Mouse (Mus musculus): ENCODE data around the gene Neurod1. TPM values are rescaled to one million over a fixed set of nuclear protein-coding genes. Genes with fewer than 3 reads are reported as not detected.

Neurod1 gene
- not detected for total RNA-seq (2021)
- long read RNA-seq, experiment 1 = 0 reads
- long read RNA-seq, experiment 2 = 0 reads

DNA sequence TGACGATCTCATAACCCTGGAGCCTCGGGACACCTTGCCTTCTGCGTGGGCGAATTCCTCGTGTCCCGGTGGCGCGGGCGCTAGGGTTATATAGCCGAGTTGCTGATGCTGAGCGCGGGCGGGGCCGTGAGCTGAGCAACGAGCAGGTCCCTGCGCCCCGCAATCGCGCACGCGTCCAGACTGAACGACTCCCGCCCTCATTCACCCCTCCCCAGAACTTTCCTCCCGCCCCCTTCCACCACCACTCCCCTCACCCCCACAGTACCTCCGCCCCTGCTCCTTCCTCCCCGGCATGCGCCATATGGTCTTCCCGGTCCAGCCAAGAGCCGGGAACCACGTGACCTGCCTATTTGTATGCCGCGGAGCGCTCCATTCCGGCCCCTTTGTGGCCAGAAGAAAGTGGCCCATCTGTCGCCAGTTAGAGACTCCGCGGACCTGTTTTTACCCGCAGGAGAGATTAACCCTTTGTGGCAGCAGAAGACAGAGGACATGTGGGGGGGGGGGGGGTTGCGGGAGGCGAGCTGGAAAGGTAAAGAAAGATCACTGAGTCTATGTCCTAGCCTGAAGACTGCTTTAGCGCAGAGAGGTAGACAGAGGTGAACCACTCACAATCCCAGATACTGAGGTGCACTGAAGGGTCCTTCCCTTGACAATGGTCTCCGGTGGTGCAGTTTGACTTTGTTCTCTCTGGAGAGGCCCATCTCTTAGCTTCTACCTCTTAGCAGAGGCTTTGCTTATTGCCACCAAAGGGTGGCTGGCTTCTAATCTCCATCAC lies at the start of gene Neurod1, which contains the start of gene Cerkl:
Gene Neurod1, minus strand, starts transcription at position 177 of the 775 bp plus-strand sequence.
Gene Cerkl, minus strand, starts transcription at position 211 of the 775 bp plus-strand sequence.
- DNase-seq = no peak

DNA sequence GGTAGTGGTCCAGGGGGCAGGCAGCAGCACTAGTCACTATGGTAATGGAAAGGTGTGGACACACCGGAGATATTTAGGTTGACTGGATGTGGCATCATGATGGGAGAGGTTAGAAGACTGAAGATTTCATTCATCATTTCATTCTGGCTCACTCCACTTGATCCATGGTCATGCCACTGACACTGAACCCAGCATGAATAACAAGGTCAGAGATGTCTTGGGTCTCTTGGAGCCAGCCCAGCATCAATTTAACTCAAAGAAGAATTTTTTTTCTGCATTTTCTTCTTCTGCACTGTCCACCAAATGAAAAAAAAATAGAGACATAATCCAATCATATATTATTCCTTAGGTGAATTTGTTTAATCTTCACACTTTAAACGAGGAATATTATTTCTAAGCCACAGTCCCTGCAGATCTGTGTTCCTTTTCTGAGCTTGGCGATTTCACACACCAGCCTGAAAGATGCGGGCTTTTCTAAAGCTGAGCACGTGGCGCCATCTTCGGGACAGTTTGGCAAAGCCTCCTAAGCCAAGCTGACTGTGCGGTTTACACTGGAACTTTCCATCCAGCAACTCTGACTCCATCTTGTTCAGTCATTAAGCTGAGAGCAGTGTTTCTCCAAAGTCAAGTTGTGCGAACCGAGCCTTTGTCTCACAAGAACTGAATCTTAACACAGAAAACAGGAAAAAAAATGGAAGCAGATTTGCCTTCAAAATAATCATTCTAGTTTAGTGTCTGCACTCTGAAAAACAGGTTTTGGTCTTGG lies 42.6 kb upstream of the Neurod1 start:
- peak; percentile 53 to 78 for DNase-seq

DNA sequence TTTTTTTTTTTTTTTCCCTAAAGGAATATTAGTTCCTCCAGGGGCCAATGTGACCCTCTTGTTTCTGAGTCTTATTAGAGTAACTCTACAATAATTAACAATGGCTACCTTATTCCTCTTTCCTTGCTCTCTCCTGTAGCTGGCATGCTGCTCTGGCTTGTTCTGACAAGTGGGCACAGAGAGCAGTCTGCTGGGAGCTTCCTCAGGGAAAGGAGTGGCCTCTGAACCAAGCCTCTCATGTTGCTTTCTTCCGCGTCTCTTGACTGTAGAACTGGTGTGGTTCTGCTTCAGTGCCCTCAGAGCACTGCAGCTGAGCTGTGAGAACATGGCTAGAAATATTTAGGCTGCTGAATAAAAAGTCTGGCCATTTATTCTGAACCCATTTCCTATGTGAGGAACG lies 28.6 kb upstream of the Neurod1 start:
- no peak for DNase-seq

DNA sequence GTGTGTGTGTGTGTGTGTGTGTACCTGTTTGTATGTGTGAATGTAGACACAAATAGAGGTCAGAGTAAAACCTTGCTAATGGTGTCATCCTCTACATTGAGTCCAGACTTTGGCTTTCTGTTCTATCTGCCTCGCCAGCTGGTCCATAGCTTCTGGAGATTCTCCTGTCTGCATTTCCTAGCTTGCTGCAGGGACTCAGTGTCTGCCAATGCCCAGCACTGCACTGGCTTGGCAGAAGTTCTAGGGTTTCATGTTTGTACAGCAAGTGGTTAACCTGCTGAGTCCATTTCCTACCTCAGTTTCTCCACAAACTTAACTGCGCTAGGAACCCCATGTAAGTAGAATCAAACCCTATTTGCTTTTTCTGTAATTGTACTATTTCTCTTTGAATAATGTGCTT lies 26.0 kb upstream of the Neurod1 start:
- DNase-seq = no peak

DNA sequence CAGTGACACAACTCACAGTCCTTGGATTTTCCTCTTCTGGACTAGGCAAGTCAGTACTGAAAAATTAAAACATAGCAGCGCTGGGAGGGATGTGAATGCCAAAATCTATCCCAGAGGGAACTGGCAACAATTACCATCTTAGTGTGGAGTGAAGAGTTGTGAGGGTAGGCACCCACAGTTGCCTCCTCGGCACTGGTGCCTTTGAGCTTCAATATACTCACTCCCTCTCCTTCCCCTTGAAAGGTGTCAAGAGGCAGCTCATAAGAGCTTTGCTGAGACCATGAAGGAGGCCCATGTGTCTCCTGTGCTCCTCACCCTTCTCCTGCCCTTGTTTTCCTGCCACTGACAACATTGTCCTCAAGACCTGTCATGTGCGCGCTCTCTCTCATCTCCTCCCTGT lies 5.9 kb upstream of the Neurod1 start:
- no peak for DNase-seq

DNA sequence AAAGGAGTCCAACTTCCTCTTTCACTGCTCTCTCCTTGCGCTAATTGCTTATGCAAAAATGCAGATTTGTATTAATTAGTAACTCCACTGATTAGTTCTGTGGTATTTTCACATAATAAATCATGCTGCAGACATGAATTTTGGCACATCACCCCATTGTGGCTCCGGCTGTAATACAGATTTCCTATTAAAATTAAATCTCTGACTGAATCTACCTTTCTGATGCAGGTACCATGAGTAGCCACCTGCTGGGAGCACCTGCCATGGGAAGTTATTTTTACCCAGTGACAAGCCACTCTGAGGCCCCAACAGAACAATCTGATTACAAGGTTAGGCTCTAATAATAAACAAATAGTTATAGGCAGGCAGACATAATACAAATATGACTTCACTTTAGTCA lies 5.3 kb upstream of the Neurod1 start:
- DNase-seq = no peak

DNA sequence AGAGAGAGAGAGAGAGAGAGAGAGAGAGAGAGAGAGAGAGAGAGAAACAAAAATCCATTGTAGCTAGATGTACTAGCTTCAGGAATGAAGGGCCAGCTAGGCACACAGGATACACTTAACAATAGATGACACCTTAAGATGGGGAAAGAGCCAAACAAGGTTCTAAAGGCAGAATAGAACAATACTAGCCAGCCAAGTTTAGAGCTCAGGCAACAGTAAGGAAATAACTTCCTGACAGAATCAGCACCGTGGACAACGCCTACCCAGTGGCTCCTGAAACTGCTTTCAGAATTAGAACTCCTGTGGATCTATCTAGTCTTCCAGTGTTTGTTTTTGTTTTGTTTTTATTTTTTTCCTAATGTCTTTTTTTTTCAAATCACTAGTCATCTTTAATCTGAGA lies 4.0 kb upstream of the Neurod1 start:
- DNase-seq = peak in 1 of 2 experiments; percentile 8

DNA sequence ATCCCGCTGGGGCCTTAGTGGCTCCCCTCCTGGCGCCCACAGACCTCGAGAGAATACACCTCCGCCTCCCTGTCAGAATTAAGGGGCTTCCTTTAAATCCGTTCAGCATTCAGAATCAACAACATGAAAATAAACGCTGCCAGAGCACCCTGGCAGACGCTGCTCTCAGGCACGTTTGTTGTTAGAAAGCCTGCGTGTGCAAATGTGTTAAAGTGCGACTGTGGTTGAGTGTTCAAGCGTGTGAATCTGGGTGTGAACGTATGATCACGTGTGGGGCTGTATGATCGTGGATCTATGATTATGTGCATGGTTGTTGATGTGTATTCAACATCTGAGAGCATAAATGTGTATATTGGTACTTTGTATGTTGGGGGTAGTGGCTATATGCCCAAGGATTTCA lies 3.6 kb upstream of the Neurod1 start:
- DNase-seq = no peak

DNA sequence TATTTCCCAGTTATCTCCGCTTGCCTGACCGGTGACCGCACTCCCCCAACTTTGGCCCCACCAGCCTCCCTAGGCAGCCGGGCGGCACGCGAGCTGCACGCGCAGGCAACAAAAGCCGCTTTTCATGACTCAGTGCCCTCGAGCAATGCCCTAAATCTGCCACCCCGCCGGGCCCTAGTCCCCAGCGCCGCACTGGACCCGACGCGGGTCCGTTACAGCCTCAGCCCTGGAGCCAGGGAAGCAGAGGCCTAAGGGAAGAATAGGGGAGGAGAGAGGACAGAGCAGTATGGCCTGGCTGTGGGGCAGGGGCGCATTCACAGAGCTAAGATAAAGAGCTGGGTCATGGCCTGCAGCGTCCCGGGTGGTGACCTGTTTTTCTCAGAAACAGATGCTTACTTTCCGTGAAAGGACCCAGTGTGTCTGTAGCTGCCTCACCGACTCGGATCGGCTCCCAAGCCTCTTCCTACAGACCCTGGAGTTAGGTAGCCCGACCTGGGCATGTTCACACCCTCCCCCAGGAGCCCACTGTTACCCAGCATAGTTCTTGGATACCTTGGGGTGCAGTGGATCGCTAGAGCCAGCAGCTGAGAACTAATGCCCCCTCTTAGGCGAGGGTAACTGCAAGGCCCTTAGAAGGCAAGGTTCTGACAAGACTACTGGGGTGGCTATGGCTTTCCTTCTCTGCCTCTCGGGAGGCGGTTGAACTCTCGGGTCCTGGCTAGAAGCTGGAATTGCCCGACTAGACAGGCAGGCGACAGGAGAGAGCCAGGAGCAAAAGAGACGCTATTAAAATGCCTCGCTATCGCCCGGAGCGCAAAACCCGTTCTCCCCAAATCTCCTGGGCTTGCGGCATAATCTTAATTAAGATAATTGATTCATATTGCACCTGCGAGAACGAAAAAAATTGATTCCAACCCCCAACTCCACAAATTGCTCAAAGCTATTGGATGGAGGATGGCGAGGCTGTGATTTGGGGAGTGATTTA lies 2.8 kb upstream of the Neurod1 start:
- DNase-seq = no peak

DNA sequence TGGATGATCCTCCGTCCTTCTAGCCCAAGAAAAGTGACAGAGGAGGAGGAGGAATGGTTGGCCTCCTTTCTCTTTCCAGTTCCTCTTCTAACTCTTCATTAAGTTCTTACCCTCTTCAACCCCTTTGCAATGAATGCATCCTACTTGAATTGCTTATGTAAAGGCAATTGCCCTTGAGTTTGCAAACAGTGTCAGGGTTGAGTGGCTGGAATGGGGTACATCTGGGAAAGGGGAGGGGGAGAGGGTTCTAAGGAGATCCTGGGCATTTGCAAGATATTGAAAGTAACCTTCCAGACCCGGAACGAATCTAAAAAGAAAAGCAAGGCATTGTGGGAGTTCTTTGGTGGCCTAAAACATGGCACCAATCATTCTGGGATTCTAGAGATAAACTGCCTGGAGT lies 1.4 kb upstream of the Neurod1 start:
- no peak for DNase-seq

DNA sequence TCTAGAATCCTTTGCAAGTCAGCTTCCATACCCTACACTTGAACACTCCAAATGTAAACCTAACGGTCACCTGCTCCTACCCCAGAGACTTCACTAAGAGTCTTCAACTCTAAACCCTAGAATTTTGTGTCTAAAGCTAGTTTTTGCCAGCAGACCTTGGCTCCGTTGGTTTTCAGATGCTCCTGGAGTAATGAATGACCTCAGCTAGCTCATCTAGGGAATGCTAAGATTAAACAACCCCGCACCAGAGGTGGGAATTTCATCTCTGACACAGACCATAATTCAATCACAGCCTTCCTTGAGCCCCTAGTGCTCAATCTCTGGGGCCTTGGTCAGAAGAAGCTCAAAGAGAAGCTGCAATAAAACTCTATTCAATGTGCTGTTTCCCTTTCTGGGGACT lies 883 bp upstream of the Neurod1 start:
- DNase-seq = no peak

DNA sequence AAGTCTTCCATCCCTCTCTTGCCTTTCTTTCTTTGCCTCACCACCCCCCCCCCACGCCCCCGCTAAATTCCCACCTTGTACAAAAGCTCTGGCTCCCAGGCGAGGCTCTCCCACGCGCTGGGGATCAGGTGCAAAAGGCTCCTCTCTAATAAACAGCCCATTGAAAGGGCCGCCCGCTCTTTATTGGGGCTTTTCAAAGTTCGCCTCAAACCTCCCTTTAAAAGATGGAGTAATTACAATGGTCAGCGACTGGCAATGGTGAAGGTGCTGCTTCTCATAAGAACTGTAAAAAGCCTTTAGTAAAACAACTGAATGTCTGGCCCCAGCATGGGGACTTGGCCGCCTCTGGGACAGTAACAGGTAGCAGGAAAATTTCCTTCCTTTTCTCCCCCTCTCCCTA lies 905 bp downstream of the Neurod1 start:
- no peak for DNase-seq

DNA sequence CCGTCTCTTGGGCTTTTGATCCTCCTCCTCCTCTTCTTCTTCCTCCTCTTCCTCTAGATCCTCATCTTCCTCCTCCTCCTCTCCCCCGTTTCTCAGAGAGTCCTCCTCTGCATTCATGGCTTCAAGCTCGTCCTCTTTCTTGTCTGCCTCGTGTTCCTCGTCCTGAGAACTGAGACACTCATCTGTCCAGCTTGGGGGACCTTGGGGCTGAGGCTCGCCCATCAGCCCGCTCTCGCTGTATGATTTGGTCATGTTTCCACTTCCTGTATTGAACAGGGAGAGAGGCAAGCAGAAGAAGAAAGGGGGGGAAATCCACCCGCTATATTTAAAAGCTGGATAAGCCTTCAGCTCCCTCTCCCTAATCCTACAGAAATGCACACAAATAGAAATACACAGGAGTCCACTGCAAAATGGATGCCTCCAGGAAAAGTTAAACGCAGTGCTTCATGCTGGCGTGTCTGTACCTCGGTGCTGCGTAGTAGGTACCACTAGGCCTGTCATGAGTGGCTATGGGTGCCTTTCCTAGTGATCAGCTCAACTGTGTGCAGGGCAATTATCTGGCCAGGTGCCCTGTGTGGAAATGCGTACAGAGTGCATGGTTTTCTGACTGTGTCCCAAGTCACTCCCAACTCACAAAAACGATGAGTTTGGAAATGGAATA lies 1.6 kb downstream of the Neurod1 start:
- no peak for DNase-seq

DNA sequence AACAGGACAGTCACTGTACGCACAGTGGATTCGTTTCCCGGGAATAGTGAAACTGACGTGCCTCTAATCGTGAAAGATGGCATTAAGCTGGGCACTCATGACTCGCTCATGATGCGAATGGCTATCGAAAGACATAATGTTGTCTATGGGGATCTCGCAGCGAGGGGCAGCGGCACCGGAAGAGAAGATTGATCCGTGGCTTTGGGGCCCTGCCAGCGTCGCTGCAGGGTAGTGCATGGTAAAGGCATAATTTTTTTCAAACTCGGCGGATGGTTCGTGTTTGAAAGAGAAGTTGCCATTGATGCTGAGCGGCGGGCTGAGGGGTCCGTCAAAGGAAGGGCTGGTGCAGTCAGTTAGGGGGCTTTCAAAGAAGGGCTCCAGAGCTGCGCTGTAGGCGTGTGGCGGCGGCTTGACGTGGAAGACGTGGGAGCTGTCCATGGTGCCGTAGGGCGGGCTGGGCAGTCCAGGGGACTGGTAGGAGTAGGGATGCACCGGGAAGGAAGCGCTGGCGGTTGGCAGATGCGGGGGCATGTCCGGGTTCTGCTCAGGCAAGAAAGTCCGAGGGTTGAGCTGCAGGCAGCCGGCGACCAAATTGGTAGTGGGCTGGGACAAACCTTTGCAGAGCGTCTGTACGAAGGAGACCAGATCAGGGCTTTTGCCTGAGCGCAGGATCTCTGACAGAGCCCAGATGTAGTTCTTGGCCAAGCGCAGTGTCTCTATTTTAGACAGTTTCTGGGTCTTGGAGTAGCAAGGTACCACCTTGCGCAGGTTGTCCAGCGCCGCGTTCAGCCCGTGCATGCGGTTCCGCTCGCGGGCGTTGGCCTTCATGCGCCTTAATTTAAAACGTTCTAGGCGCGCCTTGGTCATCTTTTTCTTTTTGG lies 2.4 kb downstream of the Neurod1 start:
- DNase-seq = peak; percentile 50 to 81

DNA sequence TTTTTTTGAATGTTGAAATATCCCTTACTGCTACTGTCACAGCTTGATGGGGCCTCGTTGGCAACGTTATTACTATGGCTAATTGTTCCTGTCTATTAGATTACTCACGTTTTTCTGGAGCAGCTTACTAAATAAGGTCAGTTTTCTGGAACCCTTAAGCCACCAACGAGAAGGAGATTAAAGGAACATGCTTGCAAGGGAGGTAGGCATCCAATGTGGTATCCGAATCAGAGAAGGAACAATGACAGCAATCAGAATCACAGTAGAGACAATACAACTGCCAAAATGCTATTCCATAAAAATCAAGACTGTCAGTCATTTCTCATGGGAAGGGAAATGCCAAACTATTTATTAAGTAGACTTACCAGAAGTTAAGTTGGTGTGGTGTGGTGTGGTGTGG lies 5.1 kb downstream of the Neurod1 start:
- no peak for DNase-seq

DNA sequence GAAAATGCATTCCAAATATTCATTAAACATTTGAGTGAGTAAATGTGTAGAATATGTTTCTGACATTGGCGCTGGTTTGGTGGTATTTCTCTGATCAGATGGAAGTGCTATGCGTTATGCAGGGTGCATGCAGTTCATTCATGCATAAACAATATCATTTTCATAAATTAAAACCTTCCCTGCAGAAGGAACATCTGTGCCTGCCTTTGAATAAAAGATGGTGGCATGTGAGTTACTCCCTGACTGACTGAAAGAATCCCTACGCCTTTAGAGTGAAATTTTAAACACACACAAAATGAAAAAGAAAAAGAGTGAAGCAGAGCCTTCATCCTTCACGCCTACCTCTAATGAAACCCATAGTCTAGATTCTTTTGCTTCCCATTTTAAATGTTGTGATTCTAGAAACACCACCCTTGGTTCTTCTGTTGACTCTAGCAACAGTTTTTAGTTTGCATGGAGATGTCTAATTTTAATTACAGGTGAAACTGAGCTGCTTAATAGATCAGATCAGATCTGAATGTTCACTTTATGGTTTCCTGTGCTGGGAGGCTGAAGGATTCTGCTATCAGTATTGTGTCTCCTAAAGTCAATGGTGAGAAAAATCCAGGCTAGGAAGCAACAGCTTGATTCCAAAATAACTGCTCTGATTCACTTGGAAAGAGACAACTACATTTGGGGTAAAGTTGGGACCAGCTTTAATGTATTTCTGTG lies 5.7 kb downstream of the Neurod1 start:
- DNase-seq = no peak

DNA sequence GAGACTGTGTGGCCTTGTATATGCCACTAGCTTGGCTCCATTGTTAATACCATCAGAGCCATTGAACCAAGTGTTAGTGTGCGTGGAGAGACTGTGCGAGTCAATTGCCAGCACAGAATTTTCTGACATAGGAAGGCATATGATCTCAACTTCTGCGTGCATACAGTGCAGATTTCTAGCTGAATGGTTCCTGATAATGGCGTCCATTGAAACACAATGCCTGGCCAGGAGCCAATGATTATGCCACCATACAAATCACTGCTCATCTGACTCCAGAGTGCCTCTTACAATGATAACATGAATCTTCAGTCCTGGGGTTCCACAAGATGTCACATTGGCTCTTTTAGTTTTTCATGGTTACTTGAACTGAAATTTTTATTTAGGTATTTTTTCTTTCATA lies 7.2 kb downstream of the Neurod1 start:
- no peak for DNase-seq

DNA sequence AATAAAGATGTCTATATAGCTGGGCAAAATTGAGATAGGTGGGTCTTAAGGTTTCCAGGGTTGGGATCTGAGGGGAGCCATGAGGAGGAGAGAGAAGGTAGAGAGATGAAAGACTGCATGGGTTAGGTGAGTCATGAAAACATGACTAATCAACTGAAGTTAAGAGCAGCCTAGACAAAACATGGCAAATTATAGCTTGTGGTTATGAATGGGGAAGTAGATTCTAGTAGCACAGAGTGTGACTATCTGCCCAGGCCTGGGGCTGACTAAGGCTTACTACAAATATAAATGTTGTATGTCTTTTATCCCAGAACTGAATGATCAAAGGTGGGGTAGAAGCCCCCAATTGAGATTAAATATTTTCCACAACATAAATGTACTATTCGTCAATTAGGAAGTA lies 9.4 kb downstream of the Neurod1 start:
- DNase-seq = no peak

DNA sequence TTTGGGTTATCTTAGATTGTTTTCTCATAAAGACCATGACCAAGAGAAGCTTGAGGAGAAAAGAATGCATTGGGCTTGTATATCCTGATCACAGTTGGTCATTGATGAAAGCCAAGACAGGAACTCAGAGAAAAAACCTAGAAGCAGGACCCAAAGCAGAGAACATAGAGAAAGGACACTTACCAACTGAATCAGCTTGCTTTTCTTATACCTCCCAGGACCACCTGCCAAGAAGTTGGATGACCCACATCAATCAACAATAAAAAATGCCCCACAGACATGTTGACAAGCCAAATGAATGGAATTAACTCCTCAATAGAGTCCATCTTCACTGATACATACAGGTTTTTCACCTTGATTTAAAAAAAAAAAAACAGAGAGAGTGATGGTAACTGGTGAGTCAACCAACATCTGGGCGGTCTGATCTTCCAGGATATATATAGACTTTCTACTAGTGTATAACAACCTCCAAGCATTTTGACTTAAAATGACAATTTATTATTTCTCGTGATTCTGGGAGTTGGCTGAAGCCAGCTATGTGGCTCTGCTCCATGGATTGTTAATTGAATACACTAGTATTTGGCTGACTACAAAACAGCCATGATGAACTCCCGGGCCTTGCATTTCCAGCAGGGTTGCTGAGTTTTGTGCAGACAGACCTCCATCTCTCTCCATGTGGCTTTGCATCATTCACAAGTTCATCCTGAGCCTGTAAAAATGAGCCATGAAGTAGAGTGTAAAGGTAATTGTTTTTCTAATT lies 12.5 kb downstream of the Neurod1 start:
- no peak for DNase-seq

All from heart, adult 18-20 months (tissue).